Mouse (Mus musculus): Measurements from ENCODE around the gene Aff2.

Gene Aff2

DNA sequence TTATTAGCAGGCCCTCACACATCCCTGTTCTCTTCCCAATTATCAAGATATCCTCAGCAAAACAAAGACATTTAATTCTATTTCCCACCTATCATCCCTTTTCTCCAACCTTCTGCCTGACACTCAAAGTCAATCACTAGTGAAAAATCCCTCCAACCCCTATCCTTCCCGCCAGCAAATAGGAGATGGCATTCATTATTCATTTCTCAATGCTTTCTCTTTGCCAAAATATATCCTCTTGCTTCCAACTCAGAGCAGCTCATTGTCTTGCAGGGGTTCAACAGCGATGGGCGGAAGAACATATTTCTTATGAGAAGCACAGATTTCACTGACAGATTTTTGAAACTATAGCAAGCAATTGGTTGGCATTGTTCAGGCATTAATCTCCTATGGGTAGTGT is 442.4 kb downstream of the Aff2 start:
- TF ChIP-seq CTCF (conservative IDR thresholded peaks at IDR 0.05; ENCODE audit: low read length) (no peak), NANOG (IDR thresholded peaks at IDR 0.05; ENCODE audit: borderline replicate concordance, low read length) (no peak), POU5F1 (IDR thresholded peaks at IDR 0.05; ENCODE audit: borderline replicate concordance, low read length) (no peak)
- Histone ChIP-seq H3K9me3 (ENCODE audit: low read length) (no peaks in the 10 kb centered on the region), H3K36me3 (ENCODE audit: insufficient read depth, low read length) (no peaks in the 10 kb centered on the region), H3K4me3 (replicated peaks; ENCODE audit: low read length) (no peak overlapping the region), H3K4me1 (replicated peaks; ENCODE audit: low read depth, low read length) (no peaks in the 10 kb centered on the region), H3K27me3 (ENCODE audit: insufficient read depth, low read length) (no peaks in the 10 kb centered on the region)

DNA sequence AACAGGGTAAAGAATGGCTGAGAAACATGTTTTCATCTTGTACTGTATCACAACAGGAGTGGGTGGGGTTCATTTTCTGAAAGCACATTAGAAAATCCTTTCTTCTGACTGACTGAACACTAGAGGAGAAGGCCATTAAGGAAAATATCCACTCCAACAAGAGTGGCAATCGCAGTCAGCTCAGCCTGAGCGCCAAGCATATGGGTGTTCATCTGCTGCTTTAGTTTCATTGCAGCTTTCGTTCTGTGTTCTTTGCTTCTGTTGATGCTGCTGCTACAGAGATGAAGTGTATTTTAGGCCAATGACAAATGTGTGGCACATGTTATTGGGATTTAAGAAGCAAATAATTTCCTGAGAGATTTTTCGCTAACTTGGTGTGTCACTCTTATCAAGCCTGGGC is 451.7 kb downstream of the Aff2 start:
- Histone ChIP-seq H3K27me3 (ENCODE audit: insufficient read depth, low read length) (no peaks in the 10 kb centered on the region), H3K4me3 (replicated peaks; ENCODE audit: low read length) (no peak overlapping the region), H3K36me3 (ENCODE audit: insufficient read depth, low read length) (no peaks in the 10 kb centered on the region), H3K4me1 (replicated peaks; ENCODE audit: low read depth, low read length) (no peaks in the 10 kb centered on the region), H3K9me3 (ENCODE audit: low read length) (no peaks in the 10 kb centered on the region)
- TF ChIP-seq POU5F1 (IDR thresholded peaks at IDR 0.05; ENCODE audit: borderline replicate concordance, low read length) (no peak), NANOG (IDR thresholded peaks at IDR 0.05; ENCODE audit: borderline replicate concordance, low read length) (no peak), CTCF (conservative IDR thresholded peaks at IDR 0.05; ENCODE audit: low read length) (no peak)

DNA sequence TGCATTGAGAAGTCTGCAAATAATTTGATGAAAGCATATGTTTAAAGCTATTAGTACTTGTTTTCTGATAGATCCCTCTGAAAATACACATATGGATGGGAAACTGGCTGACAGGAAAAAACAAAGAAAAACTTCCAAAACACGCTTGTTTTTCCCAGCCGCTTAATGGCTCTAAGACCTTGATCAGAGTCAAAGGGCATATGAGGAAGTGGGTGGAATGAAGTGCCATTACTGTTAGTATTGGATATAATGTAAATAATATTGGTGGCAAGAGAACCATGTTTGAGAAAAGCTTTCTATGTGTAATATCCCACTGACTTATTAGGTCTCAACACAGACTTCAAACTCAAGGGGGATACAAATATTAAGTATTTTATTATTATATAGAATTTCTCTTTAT is 455.0 kb downstream of the Aff2 start:
- no peaks in the 10 kb centered on the region for H3K9me3 ChIP-seq (ENCODE audit: low read length)
- H3K4me3 ChIP-seq (replicated peaks; ENCODE audit: low read length) = no peak overlapping the region
- no peaks in the 10 kb centered on the region for H3K27me3 ChIP-seq (ENCODE audit: insufficient read depth, low read length)
- H3K4me1 ChIP-seq (replicated peaks; ENCODE audit: low read depth, low read length) = no peaks in the 10 kb centered on the region
- no peaks in the 10 kb centered on the region for H3K36me3 ChIP-seq (ENCODE audit: insufficient read depth, low read length)
- TF ChIP-seq POU5F1 (IDR thresholded peaks at IDR 0.05; ENCODE audit: borderline replicate concordance, low read length) (no peak), NANOG (IDR thresholded peaks at IDR 0.05; ENCODE audit: borderline replicate concordance, low read length) (no peak), CTCF (conservative IDR thresholded peaks at IDR 0.05; ENCODE audit: low read length) (no peak)

DNA sequence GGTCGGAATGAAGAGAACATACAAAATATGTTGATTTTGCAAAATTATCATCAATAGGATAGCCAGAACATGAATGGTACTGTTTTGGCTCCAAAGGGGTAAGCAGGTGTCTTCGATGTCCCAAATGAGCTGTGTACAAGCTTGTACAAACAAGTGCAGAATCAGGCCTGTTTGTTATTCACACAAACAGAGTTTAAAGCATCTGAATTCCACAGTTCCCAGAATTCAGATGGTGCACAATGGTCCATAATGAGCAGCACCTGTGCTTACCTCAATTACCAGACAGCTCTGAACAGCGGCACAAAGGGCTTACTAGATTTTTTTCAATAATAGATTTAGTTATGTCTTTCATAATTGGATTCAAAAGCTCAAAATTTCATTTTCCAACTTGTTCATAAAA is 457.6 kb downstream of the Aff2 start:
- H3K36me3 ChIP-seq (ENCODE audit: insufficient read depth, low read length) = no peaks in the 10 kb centered on the region
- no peak for TF ChIP-seq NANOG (IDR thresholded peaks at IDR 0.05; ENCODE audit: borderline replicate concordance, low read length)
- no peak for TF ChIP-seq CTCF (conservative IDR thresholded peaks at IDR 0.05; ENCODE audit: low read length)
- no peak for TF ChIP-seq POU5F1 (IDR thresholded peaks at IDR 0.05; ENCODE audit: borderline replicate concordance, low read length)
- no peak overlapping the region for H3K4me3 ChIP-seq (replicated peaks; ENCODE audit: low read length)
- no peaks in the 10 kb centered on the region for H3K9me3 ChIP-seq (ENCODE audit: low read length)
- no peaks in the 10 kb centered on the region for H3K27me3 ChIP-seq (ENCODE audit: insufficient read depth, low read length)
- H3K4me1 ChIP-seq (replicated peaks; ENCODE audit: low read depth, low read length) = no peaks in the 10 kb centered on the region

DNA sequence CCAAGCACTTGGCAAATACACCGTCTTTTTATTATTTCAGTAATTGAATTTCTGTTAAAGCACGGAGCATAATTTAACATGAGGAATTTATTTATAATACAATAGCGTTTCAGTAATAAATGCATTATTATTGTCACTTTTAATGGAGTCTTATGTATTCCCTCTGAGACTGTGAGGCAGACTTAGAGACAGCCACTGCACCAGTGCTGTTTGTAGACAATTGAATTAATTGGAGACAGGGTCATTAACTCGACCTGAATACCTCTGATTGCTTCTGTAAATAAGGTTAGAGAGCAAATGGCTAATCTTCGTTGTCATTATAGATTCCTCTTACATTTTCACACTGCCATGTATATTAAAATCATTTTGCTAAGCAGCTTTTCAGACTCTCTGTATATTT is 458.1 kb downstream of the Aff2 start:
- Histone ChIP-seq H3K9me3 (ENCODE audit: low read length) (no peaks in the 10 kb centered on the region), H3K4me3 (replicated peaks; ENCODE audit: low read length) (no peak overlapping the region), H3K4me1 (replicated peaks; ENCODE audit: low read depth, low read length) (no peaks in the 10 kb centered on the region), H3K27me3 (ENCODE audit: insufficient read depth, low read length) (no peaks in the 10 kb centered on the region), H3K36me3 (ENCODE audit: insufficient read depth, low read length) (no peaks in the 10 kb centered on the region)
- no peak for TF ChIP-seq NANOG (IDR thresholded peaks at IDR 0.05; ENCODE audit: borderline replicate concordance, low read length)
- TF ChIP-seq CTCF (conservative IDR thresholded peaks at IDR 0.05; ENCODE audit: low read length) = no peak
- no peak for TF ChIP-seq POU5F1 (IDR thresholded peaks at IDR 0.05; ENCODE audit: borderline replicate concordance, low read length)

DNA sequence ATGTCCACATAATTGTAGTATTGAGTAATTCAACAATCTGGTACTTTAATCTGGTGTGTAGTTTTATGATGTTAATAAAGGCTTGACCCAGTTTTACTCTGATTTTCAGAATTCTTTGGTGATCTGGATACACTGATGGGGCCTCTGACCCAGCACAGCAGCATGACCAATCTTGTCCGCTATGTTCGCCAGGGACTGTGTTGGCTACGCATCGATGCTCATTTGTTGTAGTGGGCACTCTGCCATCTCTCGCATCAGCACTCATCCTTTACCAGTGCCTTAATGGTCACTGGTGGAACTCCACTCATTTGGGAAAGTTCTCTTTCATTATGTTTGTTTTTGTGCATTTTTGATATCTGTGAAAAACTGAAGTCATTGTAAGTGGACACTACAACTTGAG is 507.5 kb downstream of the Aff2 start:
- TF ChIP-seq NANOG (IDR thresholded peaks at IDR 0.05; ENCODE audit: borderline replicate concordance, low read length) (no peak), CTCF (conservative IDR thresholded peaks at IDR 0.05; ENCODE audit: low read length) (no peak), POU5F1 (IDR thresholded peaks at IDR 0.05; ENCODE audit: borderline replicate concordance, low read length) (no peak)
- Histone ChIP-seq H3K4me1 (replicated peaks; ENCODE audit: low read depth, low read length) (no peaks in the 10 kb centered on the region), H3K36me3 (ENCODE audit: insufficient read depth, low read length) (no peaks in the 10 kb centered on the region), H3K9me3 (ENCODE audit: low read length) (no peaks in the 10 kb centered on the region), H3K27me3 (ENCODE audit: insufficient read depth, low read length) (no peaks in the 10 kb centered on the region), H3K4me3 (replicated peaks; ENCODE audit: low read length) (no peak overlapping the region)

DNA sequence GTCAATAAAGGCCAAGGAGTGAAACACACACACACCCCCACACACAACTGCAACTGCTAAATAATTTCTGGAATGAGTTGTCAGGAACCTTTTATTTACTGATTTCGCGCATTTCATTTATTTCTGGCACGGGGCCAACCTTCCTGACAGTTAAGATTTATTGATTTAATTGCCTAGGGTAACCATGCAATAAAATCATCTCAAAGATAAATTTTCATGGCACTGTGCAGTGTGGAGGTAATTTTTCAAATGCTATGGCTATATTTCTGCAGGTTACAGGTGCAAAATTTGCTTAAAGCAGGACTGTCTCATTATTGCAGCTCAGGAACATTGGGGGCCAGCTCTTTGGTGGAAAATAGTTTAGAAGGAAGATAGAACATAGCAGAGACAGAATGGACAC is 531.6 kb downstream of the Aff2 start:
- TF ChIP-seq CTCF (conservative IDR thresholded peaks at IDR 0.05; ENCODE audit: low read length) (no peak), NANOG (IDR thresholded peaks at IDR 0.05; ENCODE audit: borderline replicate concordance, low read length) (no peak), POU5F1 (IDR thresholded peaks at IDR 0.05; ENCODE audit: borderline replicate concordance, low read length) (no peak)
- H3K9me3 ChIP-seq (ENCODE audit: low read length) = no peaks in the 10 kb centered on the region
- no peaks in the 10 kb centered on the region for H3K4me1 ChIP-seq (replicated peaks; ENCODE audit: low read depth, low read length)
- H3K4me3 ChIP-seq (replicated peaks; ENCODE audit: low read length) = no peak overlapping the region
- no peaks in the 10 kb centered on the region for H3K36me3 ChIP-seq (ENCODE audit: insufficient read depth, low read length)
- no peaks in the 10 kb centered on the region for H3K27me3 ChIP-seq (ENCODE audit: insufficient read depth, low read length)

All from E14TG2a.4 (cell line).